Mouse (Mus musculus) ovary, postnatal 14 days (tissue): Measurements from ENCODE around the gene Edar.

Experiments used
- DNase-seq: peaks from one replicate; pipeline ENCODE4 v3.0.0; 2022; ENCODE audit warnings: low spot score

Gene Edar

DNA sequence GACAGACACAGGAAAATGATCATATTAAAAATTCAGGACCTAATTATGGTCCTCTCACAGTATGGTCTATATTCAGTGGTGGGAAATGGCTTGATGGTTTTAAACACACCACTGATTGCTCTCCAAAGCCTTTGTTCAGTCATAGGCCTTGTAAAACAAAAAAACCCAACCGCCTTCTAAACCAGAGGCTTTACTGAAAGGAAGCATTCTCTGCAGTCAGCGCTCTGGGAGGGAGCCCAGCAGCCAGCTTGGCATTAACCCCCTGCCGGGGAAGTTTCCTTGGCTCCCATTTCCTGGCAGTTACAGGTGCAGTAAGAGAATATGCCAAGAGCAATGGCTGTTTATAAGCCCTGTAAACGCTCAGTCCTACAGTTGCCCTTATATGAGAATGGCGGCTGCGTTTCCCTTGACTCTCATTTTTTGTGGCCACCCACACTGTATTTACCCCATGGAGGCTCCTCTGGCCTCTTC lies 74.0 kb downstream of the Edar start:
- no peak for DNase-seq

DNA sequence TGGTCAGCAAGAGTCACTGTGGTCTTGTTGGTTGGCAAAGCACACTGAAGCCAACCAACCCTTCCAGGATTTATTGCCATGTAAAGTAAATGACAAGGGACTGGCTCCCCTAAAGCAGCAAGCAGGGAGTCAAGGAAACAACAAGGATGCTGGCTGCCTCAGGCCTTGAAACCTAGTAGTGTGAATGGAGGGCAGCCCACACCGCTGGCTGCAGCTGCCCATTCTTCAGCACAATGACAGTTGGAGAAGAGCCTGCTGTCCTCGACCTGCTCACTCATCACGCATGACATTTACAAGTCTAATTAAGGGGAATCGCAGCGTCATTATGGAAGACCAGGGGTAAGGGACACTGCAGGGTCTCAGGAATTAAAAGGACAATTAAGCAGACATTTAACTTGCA lies 74.5 kb downstream of the Edar start:
- no peak for DNase-seq

- no peak for DNase-seq
These were observed 75.3 kb downstream of the Edar start for GRCm38 (mm10) chr10:58600151-58600550.

DNA sequence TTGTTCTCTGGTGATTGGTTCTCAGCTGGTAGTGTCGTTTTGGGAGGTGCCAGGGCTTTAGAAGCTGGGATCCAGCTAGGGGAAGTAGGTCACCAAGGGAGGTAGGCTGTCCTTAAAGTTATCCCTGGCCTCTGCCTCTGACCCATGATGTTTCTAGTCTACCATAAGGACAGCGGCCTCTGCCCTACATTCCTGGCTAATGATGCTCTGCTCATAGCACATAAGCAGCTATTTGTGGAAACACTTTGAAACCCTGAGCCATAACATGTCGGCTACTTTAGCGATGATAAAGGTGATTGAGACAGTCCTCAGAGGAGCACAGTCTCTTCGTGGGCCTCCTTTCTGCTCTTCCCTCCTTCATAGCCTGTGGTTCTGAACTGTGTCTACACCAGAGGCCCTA lies 79.6 kb downstream of the Edar start:
- no peak for DNase-seq

DNA sequence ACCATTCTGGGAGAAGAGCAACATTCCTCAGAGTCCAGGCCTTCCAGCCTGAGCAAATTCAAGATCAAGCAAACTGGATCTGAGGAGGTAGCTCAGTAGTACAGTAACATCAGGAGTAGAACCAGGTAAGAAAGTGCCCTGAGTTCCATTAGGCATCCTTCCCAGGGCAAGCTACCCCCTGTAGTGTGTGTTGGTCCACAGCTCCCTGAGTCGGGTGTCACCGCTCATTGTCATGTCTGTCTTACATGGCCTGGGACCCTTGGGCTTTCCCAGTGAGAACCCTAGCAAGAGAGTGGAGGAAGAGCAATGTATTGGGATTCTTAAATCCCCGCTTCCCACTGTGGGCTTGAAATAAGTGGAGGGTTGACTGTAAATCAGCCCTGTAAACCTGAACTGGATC lies 80.3 kb downstream of the Edar start:
- DNase-seq = no peak

GRCm38 (mm10) chr10:58594486-58594885 lies 81.0 kb downstream of the Edar start:
- DNase-seq = no peak

DNA sequence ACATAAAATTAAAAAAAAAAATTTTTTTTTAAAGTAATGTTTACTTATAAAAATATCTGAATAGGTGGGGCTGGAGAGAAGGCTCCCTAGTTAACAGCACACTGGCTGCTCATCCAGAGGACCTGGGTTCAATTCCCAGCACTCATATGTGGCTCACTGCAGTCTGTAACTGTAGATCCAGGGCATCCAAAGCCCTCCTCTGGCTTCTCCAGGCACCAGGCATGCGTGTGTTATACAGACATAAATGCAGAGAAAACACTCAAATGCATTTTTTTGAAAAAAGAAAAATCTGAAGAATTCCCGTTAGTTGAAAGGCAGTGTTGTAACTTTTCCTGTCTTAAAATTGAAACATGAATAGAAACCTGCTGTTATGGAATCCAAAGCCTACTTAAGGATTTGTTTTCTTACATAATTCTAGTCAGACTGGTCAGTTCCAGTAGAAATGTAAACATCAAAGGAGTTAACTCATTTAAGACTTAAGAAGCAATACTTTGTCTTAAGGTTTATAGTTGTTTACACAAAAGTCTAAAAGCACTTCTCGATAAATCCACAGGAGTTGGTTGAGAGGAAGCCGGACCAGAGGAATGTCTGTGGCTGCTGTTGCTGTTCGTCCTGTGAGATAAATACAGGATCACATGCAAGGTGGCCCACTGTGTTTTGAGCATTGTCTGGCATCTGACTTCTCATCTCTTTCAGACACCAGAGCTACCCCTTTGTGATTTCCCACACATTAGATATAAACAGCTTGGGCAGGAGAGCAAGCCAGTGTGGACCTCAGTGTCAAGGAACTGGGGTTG lies 89.8 kb downstream of the Edar start:
- no peak for DNase-seq

DNA sequence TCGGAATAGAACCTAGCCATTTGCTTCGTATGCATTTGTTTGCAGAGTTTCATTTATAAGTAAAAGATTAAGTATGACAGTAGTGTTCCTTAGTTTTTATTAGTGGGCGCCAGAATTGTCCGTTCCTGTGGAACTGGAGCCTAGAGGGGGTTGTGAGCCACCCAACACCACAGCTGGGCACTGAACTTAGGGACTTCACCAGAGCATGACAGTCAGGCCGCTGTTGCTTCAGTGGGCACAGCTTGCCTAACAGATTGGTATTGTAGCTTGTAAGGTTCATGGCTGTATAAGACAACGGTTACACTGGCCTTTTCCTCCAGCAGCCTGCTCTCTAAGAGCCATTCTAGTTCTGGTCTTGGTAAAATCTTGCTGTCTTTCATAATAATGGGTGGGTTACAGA lies 114.9 kb downstream of the Edar start:
- no peak for DNase-seq

GRCm38 (mm10) chr10:58559901-58560300 lies 115.6 kb downstream of the Edar start:
- peak; percentile 6 for DNase-seq

- DNase-seq = peak; percentile 18
These were observed 116.4 kb downstream of the Edar start for GRCm38 (mm10) chr10:58559098-58559497.

- no peak for DNase-seq
These were observed 120.6 kb downstream of the Edar start for GRCm38 (mm10) chr10:58554693-58555387.
